Mouse (Mus musculus): ENCODE measurements at regions not wholly inside any gene's neighbourhood (a gene's known extent, or its start where the extent isn't known, plus 50 kb on each side); places are given as distances from the start of the nearest gene placed in this dataset.

DNA sequence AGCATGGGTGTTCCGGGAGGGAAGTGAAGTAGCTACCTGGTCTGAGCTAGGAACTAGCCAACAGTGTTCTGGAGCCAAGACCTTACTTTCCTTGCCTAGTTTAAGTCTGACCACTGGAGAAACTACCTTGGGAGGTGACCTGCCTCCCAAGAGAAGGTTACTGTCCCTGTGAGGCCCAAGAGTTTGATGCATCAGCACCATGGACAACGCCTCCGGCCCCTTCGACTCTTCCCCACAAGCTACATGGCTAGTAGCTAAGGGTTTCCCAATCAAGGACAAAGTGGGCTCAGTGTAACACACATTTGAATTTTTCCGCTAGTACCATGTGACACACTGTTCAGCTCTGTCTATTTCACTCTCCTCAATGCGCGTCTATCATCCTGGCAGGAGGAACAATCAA, 171.7 kb upstream of the Zdhhc25 start:
- no peak for TF ChIP-seq CTCF (IDR thresholded peaks at IDR 0.05; ENCODE audit: borderline replicate concordance, extremely low read depth, insufficient read depth, insufficient read length)
- no peak for TF ChIP-seq POLR2A (IDR thresholded peaks at IDR 0.05; ENCODE audit: borderline replicate concordance, extremely low read depth, insufficient read depth, insufficient read length, poor library complexity, severe bottlenecking)
- DNase-seq (ENCODE audit: low read depth): no peak

DNA sequence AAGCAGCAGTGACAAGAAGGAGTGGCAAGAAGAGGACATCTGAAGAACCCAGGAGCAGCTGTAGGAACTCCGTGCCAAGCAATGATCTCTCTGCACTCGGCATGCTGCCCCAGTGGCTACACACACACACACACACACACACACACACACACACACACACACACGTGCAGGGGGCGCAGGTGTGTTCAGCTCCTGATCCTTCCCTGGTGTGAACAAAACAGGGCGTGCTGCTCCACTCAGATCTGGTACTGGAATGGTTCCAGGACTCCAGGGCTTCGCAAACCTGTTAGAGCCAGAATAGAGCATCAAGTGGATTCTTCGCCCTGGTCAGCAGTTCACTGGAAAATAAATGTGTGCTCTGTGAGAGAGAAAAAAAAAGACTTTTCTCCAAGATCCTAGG, 169.2 kb upstream of the Zdhhc25 start:
- TF ChIP-seq CTCF (IDR thresholded peaks at IDR 0.05; ENCODE audit: borderline replicate concordance, extremely low read depth, insufficient read depth, insufficient read length) (no peak), POLR2A (IDR thresholded peaks at IDR 0.05; ENCODE audit: borderline replicate concordance, extremely low read depth, insufficient read depth, insufficient read length, poor library complexity, severe bottlenecking) (no peak)
- peak; percentile 49 for DNase-seq (ENCODE audit: low read depth)

DNA sequence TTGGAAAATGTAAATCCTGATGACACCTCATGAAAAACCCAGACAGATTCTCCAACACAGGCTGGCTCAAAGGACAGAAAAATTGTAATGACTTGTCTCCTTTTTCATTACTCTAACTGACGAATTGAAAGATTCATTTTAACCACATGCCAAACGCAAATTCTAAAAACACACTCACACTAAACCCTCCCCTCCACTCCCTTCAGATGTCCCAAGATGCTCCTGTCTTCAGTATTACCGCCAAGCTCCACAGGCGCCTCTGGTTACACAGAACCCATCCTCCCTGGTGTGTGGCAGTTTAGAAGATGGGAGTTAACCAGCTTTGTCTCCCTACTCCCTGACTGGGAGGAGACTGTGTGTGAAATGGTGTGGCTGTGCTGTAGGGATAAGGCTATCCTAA, 151.8 kb upstream of the Zdhhc25 start:
- TF ChIP-seq POLR2A (IDR thresholded peaks at IDR 0.05; ENCODE audit: borderline replicate concordance, extremely low read depth, insufficient read depth, insufficient read length, poor library complexity, severe bottlenecking) (no peak), CTCF (IDR thresholded peaks at IDR 0.05; ENCODE audit: borderline replicate concordance, extremely low read depth, insufficient read depth, insufficient read length) (no peak)
- DNase-seq (ENCODE audit: low read depth): no peak

- peak; percentile 31 for DNase-seq (ENCODE audit: low read depth)
- no peak for TF ChIP-seq CTCF (IDR thresholded peaks at IDR 0.05; ENCODE audit: borderline replicate concordance, extremely low read depth, insufficient read depth, insufficient read length)
Measured at GRCm38 (mm10) chr15:88451241-88451640, 148.9 kb upstream of the Zdhhc25 start.

DNA sequence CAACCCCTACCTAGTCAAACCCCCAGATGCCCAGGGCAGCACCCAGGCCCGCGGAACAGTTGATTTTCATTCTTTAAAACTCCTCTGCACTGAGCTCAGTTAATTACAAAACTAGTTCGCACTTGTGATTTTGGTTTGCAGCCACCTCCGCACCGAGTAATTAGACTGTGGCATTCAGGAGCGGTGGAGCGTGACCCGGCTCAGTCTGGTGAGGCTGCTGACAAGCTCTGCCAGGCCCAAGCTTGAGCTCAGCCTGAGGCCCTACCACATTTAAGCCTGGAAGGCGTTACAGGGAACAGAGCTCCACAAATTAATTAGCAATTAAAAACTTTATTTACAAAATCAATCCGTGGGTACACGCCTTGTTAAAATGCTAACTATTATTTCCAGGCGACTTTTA, 132.0 kb upstream of the Zdhhc25 start:
- TF ChIP-seq POLR2A (IDR thresholded peaks at IDR 0.05; ENCODE audit: borderline replicate concordance, extremely low read depth, insufficient read depth, insufficient read length, poor library complexity, severe bottlenecking) (no peak), CTCF (IDR thresholded peaks at IDR 0.05; ENCODE audit: borderline replicate concordance, extremely low read depth, insufficient read depth, insufficient read length) (no peak)

DNA sequence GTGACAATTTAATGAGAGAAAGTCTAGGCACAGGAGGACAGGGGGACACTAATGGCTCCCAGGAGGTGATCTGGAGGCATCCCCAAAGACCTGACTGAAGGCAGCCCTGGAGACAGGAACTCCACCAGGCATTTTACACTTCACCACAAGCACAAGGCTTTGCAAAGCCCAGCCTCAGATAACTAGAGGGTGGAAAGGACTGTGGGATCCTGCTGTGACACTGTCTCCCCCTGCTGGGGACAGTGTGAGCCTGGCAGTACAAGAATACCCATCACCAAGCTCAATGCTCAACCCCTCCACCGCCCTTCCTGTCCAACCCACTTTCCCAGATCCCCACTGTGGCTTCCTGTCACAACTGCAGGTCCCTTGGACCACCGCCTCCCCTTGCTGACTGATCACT, 131.3 kb upstream of the Zdhhc25 start:
- peak; percentile 93 for DNase-seq (ENCODE audit: low read depth)
- peak; percentile 82 for TF ChIP-seq CTCF (IDR thresholded peaks at IDR 0.05; ENCODE audit: borderline replicate concordance, extremely low read depth, insufficient read depth, insufficient read length)
- no peak for TF ChIP-seq POLR2A (IDR thresholded peaks at IDR 0.05; ENCODE audit: borderline replicate concordance, extremely low read depth, insufficient read depth, insufficient read length, poor library complexity, severe bottlenecking)

More for the DNA sequence above, 132.0 kb upstream of the Zdhhc25 start:
- DNase-seq (ENCODE audit: low read depth): peak; percentile 97

- TF ChIP-seq POLR2A (IDR thresholded peaks at IDR 0.05; ENCODE audit: borderline replicate concordance, extremely low read depth, insufficient read depth, insufficient read length, poor library complexity, severe bottlenecking) (no peak), CTCF (IDR thresholded peaks at IDR 0.05; ENCODE audit: borderline replicate concordance, extremely low read depth, insufficient read depth, insufficient read length) (no peak)
- DNase-seq (ENCODE audit: low read depth): peak; percentile 84
Measured at GRCm38 (mm10) chr15:88469508-88470455, 130.3 kb upstream of the Zdhhc25 start.

DNA sequence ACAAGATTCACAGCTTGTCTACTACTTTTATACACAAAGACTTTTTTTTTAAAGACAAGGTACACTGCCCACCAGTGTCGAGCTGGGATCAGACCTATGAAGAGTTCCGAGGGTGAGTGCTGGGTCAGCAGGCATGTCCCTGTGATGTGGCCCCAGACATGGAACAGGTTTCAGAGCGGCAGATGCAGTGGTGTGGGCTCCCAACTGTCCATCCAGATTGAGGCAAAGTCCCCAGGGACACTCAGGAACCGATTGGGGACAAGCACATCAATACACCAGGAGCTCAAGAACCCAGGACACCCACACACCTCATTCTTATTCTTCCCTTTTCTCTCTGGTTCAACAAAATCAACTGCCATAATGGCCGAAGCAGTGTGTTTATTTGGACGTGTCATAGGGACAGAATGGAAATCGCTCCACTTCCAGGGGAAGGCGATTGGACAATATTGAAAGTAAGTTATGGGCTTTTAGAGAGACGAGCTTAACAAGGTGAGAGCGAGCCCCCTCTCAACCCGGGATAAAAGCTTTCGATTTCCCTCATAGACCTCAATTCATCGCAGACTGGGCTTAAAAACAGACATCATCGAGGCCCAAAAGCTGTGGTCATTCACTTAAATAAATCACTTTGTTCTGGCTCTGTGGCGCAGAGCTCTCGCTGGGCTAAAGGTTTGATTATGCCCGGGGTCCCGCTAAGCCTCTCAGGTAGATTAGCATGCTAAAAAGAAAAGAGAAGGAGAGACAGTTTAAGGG, 127.6 kb upstream of the Zdhhc25 start:
- TF ChIP-seq POLR2A (IDR thresholded peaks at IDR 0.05; ENCODE audit: borderline replicate concordance, extremely low read depth, insufficient read depth, insufficient read length, poor library complexity, severe bottlenecking) (no peak), CTCF (IDR thresholded peaks at IDR 0.05; ENCODE audit: borderline replicate concordance, extremely low read depth, insufficient read depth, insufficient read length) (no peak)
- DNase-seq (ENCODE audit: low read depth): no peak

DNA sequence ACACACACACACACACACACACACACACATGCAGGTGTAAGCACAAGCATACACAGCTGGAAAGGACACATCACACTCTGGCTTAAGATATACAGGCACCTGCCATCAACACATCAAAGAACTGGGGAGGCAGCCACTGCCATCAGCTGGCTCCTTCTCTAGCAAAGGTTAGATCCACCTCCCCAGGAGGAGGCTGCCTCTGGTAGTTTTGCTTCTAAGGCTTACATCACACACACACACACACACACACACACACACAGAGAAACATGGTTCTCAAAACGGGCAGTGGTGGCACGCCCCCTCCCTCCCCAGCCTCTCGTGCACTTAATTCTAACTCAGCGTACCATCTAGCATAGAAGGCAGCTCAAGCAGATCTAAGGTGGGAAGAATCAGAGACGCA, 126.9 kb upstream of the Zdhhc25 start:
- no peak for DNase-seq (ENCODE audit: low read depth)
- TF ChIP-seq CTCF (IDR thresholded peaks at IDR 0.05; ENCODE audit: borderline replicate concordance, extremely low read depth, insufficient read depth, insufficient read length) (no peak), POLR2A (IDR thresholded peaks at IDR 0.05; ENCODE audit: borderline replicate concordance, extremely low read depth, insufficient read depth, insufficient read length, poor library complexity, severe bottlenecking) (no peak)

DNA sequence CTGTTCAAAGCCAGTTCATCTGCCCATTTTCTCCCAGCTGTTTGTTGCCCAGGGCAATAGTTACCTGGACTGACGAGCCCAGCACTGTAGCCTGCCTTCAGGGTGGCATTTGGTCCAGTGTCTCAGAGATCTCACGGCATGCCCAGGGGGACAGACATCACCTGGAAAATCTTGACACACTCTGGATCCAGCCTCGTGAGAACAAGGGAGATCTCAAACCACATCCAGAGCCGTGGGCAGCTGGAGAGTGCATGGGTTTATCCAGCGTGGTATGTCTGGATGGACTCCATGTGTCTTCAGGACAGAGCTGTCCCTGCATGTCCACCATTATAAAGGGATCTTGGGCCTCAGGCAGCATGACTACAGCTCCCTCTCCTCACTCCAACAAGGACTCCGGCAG, 116.6 kb upstream of the Zdhhc25 start:
- no peak for DNase-seq (ENCODE audit: low read depth)
- no peak for TF ChIP-seq CTCF (IDR thresholded peaks at IDR 0.05; ENCODE audit: borderline replicate concordance, extremely low read depth, insufficient read depth, insufficient read length)
- TF ChIP-seq POLR2A (IDR thresholded peaks at IDR 0.05; ENCODE audit: borderline replicate concordance, extremely low read depth, insufficient read depth, insufficient read length, poor library complexity, severe bottlenecking): no peak

DNA sequence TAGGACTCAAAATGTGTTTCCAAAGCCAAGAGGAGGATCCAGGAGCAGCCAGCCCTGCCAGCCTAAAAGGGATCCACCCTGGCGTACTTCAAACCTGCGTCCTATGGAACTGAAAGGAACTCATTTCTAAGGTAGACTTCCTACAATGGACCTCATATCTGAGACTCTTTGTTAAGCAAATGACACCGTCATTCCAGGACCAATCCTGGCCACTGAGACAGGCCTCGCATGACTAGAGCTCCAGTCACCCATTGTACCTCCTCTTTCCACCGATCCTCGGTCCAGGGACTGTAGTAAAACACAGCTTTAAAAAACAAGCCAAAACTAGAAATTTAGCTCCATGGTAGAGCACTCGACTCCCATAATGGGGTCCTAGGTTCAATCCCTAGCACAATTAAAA, 110.4 kb upstream of the Zdhhc25 start:
- DNase-seq (ENCODE audit: low read depth): no peak

More for the DNA sequence above, 110.4 kb upstream of the Zdhhc25 start:
- TF ChIP-seq CTCF (IDR thresholded peaks at IDR 0.05; ENCODE audit: borderline replicate concordance, extremely low read depth, insufficient read depth, insufficient read length) (no peak), POLR2A (IDR thresholded peaks at IDR 0.05; ENCODE audit: borderline replicate concordance, extremely low read depth, insufficient read depth, insufficient read length, poor library complexity, severe bottlenecking) (no peak)

All from brain, embryonic 14.5 days (tissue).